Mouse (Mus musculus): ENCODE data around the gene Xdh.

The Xdh gene

GRCm38 (mm10) chr17:73950062-73950735 lies at the start of gene Xdh:
Gene Xdh, minus strand, starts transcription at chr17:73950196.
- DNase-seq = peak; percentile 75 to 94

DNA sequence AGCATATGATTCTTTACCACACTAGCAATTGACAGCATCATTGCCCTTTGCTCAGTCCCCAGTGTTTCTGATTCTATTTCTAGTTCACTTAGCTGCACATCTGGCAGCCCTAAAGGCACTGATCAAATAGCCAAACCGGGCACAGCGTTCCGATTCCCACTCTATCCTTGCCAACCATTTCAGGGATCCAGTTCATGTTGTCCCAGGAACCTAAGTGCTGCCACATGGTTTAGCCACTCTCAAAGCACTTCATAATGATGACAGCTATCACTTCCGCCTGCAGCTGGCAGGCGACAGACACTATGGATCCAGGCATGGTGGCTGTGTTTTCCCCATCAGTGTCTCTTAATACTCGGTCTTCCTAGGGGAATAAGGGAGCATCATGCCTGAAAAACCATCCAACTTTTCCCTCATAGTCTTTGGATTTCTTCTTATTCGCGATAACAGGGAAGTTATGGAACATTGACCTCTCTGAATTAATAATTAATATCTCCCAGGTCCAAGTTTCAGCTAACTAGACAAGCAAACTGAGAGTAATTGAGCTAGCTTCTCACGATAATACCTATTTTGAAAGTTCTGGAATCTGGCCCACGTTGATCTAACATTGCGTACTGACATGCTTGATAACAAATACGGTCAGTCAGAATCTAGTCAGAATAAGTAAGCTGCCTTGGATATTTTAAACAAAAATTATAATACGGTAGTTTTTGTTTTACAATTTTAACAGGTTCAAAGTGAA lies 46.1 kb upstream of the Xdh start:
- no peak for DNase-seq

DNA sequence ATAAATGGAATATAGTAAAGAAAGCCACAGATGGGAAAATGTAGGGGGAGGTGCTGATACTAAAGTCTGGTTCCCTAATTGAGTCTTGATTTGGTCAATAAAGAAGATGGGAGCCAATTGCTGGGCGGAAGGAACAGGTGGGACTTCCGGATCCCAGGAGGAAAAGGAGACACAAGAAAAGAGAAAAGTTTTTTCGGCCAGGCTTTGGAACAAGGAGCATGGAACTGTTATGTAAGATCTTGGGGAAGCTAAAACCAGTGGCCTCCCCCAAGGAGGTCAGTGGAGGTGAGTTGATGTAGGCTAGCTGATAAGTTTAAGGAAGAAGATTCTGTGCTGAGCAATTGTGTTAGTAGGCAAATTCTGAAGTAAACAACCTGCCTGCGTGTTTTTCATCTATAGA lies 41.3 kb upstream of the Xdh start:
- DNase-seq = no peak

DNA sequence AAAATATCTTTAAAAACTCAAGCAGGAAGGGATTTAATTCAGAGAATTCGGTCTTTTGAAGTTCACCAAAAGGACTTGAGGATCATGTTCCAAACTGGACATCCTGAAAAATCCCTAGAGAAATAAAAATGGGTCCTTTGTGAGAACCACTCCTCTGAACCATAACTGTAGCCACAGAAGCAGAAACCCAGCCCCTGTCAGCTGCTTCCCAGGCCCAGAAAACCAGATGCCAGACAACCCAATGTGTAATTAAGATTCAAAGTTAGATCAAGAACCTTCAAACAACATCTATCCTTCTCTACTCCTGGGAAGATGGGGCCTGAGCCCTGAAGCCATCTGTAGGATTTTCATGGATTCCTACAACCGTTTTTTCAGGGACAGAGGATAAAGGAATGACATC lies 36.6 kb upstream of the Xdh start:
- no peak for DNase-seq

- peak; percentile 51 to 81 for DNase-seq
Observed at GRCm38 (mm10) chr17:73985936-73986335, 35.9 kb upstream of the Xdh start.

GRCm38 (mm10) chr17:73984508-73984907 lies 34.5 kb upstream of the Xdh start:
- DNase-seq = no peak

DNA sequence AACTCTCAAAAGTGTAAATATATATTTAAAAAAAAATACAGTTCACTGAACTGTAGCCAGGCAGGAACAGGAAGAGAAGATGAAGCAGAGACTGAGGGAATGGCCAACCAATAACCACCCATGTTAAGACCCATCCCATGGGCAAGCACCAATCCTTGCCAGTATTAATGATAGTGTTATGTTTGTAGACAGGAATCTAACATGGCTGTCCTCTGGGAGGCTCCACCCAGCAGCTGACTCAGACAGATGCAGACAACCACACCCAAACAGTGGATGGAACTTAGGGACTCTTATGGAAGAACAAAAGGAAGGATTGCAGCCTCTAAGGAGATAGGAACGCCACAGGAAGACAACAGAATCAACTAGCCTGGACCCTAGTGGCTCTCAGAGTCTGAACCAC lies 32.9 kb upstream of the Xdh start:
- no peak for DNase-seq

DNA sequence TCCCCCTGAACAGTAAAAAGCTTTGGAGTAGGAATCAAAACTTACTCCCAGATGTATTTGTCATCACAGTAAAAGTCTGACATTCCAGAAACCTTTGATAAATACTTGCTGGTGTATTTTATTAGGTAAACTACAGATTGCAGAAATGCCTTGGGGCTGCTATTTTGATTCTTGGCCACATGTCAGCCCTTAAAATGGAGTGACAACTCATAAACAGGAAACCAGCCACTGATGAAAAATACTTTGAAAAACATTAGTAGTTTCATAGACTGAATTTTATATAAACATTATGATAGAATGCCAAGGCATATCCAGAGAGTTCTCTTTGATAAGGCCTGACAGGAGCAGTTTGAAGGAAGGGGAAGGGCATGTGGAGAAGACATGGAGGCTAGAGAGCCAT lies 26.1 kb upstream of the Xdh start:
- no peak for DNase-seq

- DNase-seq = no peak
Observed at GRCm38 (mm10) chr17:73972648-73973047, 22.7 kb upstream of the Xdh start.

DNA sequence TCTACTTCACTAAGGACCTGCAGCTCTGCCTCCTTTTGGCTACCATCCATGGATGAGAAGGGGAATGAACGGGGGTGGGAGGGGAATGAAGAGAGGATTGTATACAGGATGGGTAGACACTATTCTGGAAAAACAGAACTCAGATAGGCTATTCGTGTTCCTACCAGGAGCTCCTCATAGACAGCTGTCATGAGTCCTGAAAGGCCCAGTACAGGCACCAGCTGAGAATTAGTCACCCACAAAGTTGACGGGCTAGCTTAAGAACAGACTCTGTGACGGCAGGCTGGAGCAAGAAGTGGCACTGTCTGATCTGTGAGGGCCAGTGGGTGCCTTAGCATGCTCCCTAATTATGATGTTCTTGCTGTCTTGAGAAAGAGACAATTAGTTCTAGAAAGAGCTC lies 21.3 kb upstream of the Xdh start:
- no peak for DNase-seq

GRCm38 (mm10) chr17:73970361-73971027 lies 20.5 kb upstream of the Xdh start:
- peak; percentile 82 to 83 for DNase-seq

GRCm38 (mm10) chr17:73964856-73965255 lies 14.9 kb upstream of the Xdh start:
- no peak for DNase-seq

DNA sequence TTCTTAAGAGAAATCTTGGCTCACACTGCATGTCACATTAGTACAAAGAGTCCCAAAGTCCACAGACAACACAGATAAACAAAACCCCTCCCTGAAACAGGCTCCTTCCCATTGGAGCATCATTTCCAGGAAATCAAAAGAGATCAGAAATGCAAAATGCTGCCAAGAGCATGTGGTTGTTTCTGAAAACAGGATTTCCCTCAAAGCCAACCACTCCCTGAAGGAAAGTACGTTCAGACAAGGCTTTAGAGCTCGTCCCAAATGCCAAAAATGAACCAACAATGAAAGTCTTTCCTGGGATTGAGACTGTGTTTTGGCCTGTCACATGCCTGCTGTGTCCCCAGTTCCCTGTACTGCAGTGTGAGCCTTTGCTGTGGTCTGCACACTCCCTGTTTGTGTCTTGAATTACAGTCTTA lies 12.6 kb upstream of the Xdh start:
- DNase-seq = peak; percentile 39 to 85

GRCm38 (mm10) chr17:73961801-73962403 lies 11.9 kb upstream of the Xdh start:
- no peak for DNase-seq

GRCm38 (mm10) chr17:73960745-73961144 lies 10.7 kb upstream of the Xdh start:
- DNase-seq = no peak

- no peak for DNase-seq
Observed at GRCm38 (mm10) chr17:73952103-73952521, 2.1 kb upstream of the Xdh start.

GRCm38 (mm10) chr17:73950970-73951369 lies 974 bp upstream of the Xdh start:
- no peak for DNase-seq

DNA sequence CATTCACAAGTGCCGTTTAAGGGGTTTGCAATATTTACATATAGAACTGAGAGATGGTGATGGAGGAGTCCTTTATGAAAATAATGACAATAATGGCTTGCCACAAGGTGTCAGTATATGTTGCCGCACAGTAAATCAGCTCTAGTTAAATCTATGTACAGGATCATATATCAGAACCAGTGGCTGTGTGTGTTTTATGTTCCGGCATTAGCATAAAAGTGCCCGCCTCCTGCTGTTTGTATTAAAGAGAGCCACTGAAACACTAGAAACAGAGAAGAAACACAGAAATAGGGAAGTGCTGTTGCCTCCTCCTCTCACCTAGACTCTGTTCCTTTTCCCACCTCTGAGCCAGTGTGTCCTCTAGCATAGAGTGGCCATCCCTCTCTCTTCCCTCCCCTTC lies 498 bp downstream of the Xdh start:
- DNase-seq = peak; percentile 13 to 21

- DNase-seq = no peak
Observed at GRCm38 (mm10) chr17:73948801-73949200, 1.2 kb downstream of the Xdh start.

GRCm38 (mm10) chr17:73948039-73948438 lies 2.0 kb downstream of the Xdh start:
- peak; percentile 39 to 65 for DNase-seq

DNA sequence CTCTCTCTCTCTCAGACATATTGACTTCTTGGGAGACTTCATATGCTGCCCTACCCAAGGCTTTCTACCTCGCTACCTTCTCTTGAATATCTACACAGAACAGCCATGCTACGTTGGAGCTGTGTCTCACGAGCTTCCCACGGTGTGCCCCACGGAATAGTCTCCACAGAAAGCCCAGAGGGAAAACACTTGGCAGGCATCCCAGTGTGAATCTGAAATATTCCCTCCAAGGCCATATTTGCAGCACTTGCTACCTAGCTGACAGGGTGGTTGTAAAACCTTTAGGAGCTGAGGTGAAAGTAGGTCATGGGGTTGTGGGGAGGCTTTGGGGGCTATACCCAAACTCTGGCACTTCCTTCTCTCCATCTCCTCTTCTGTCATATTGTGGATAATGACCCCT lies 3.1 kb downstream of the Xdh start:
- peak in 1 of 2 experiments; percentile 19 for DNase-seq

GRCm38 (mm10) chr17:73944661-73945060 lies 5.3 kb downstream of the Xdh start:
- no peak for DNase-seq

- DNase-seq = peak; percentile 43 to 46
Observed at GRCm38 (mm10) chr17:73942268-73942962, 7.6 kb downstream of the Xdh start.

Measured in kidney, postnatal 36 days (tissue).